Mouse (Mus musculus) embryonic facial prominence, embryonic 11.5 days (tissue): Measurements from ENCODE around the gene Zfp37. TPM values are rescaled to one million over a fixed set of nuclear protein-coding genes. Genes with fewer than 3 reads are reported as not detected.
"Not testable (repeated sequence)": the region's sequence is repeated elsewhere in the genome, so short reads cannot be mapped to it uniquely, and the experiment has no call there.

Source experiments
- ATAC-seq: fragments of 200-750 bp; cut with Nextera tagmentation; replicated peaks from 2 replicates; pipeline ENCODE4 v1.8.0; 2017; ENCODE audit warnings: low read depth; ENCODE audit not compliant: insufficient number of reproducible peaks, low FRiP score, low TSS enrichment
- DNase-seq: peaks from one replicate; pipeline ENCODE4 v3.0.0-alpha.2; 2015; ENCODE audit warnings: low spot score
- H3K27ac ChIP-seq: fragments of 300-500 bp; sonication (generic); replicated peaks from 2 replicates; pipeline ENCODE4 v1.5.1; 2014; ENCODE audit warnings: mild to moderate bottlenecking, low read depth, low read length, control low read depth
- H3K27me3 ChIP-seq: fragments of 300-500 bp; sonication (generic); 2 replicates; pipeline ENCODE4 v1.6.1; 2014; ENCODE audit warnings: mild to moderate bottlenecking, low read length, moderate library complexity, mixed read lengths; ENCODE audit not compliant: control insufficient read depth, insufficient read depth
- H3K36me3 ChIP-seq: fragments of 300-500 bp; sonication (generic); replicated peaks from 2 replicates; pipeline ENCODE4 v1.6.1; 2014; ENCODE audit warnings: low read depth, mild to moderate bottlenecking, low read length, moderate library complexity, mixed read lengths; ENCODE audit not compliant: control insufficient read depth, insufficient read depth
- H3K4me1 ChIP-seq: fragments of 300-500 bp; sonication (generic); 2 replicates; pipeline ENCODE4 v1.6.1; 2014; ENCODE audit warnings: low read length, mixed read lengths; ENCODE audit not compliant: control insufficient read depth, insufficient read depth
- H3K4me2 ChIP-seq: fragments of 300-500 bp; sonication (generic); 2 replicates; pipeline ENCODE4 v1.6.1; 2014; ENCODE audit warnings: low read depth, mild to moderate bottlenecking, control low read depth, low read length, moderate library complexity
- H3K4me3 ChIP-seq: fragments of 300-500 bp; sonication (generic); 2 replicates; pipeline ENCODE4 v1.5.1; 2014; ENCODE audit warnings: low read depth, low read length, control low read depth
- H3K9ac ChIP-seq: fragments of 300-500 bp; sonication (generic); replicated peaks from 2 replicates; pipeline ENCODE4 v1.6.1; 2014; ENCODE audit warnings: mild to moderate bottlenecking, control low read depth, low read length
- H3K9me3 ChIP-seq: fragments of 300-500 bp; sonication (generic); replicated peaks from 2 replicates; pipeline ENCODE4 v1.6.1; 2016; ENCODE audit warnings: mild to moderate bottlenecking, low read length, inconsistent platforms, mixed read lengths; ENCODE audit not compliant: control insufficient read depth
- WGBS: fragments of 180-500 bp; shearing (Covaris S2); extraction: QIAGEN DNeasy Blood & Tissue Kit; methylation state at CpG from one replicate; pipeline ENCODE4 v1.1.7; 2014; 5-methylcytosine and 5-hydroxymethylcytosine counted together
- polyA plus RNA-seq: library from polyadenylated mRNA; unstranded; fragments of >200 nt; fragmentation: Nextera tagmentation; extraction: Ambion mirVana; gene quantifications from 2 replicates; pipeline ENCODE4 v1.2.1, GENCODE M21; 2014

Zfp37 gene
- polyA plus RNA-seq, 1 experiment from 2014 or later: 28.3 TPM

GRCm38 (mm10) chr4:62207851-62208695 is 22.8 kb downstream of the Zfp37 start:
- WGBS: under 1% methylated on average over 45 of the region's 45 CpGs
- Histone ChIP-seq H3K36me3 (peaks cover 3% of the 10 kb centered on the region), H3K9me3 (no peaks in the 10 kb centered on the region), H3K9ac (peak overlapping the region; percentile 86), H3K27ac (peak overlapping the region; percentile 68), H3K27me3 (no peaks in the 10 kb centered on the region), H3K4me1 (no peaks in the 10 kb centered on the region), H3K4me3 (peak overlapping the region; percentile 62), H3K4me2 (peak overlapping the region; percentile 50)
- peak; percentile 99 for ATAC-seq
- DNase-seq: peak; percentile 88

- Histone ChIP-seq H3K9ac (no peak overlapping the region), H3K4me3 (no peak overlapping the region), H3K27me3 (no peaks in the 10 kb centered on the region), H3K4me1 (no peaks in the 10 kb centered on the region), H3K27ac (no peak overlapping the region), H3K4me2 (no peak overlapping the region), H3K9me3 (0 out of 2 replicates have a peak, but pooled peaks cover 2% of the 10 kb centered on the region), H3K36me3 (peaks cover 20% of the 10 kb centered on the region)
- WGBS: 94% methylated on average over 7 of the region's 7 CpGs
- ATAC-seq: no peak
- DNase-seq: no peak
Measured at GRCm38 (mm10) chr4:62199923-62200529, 30.8 kb downstream of the Zfp37 start.

GRCm38 (mm10) chr4:62188778-62189177 is 42.1 kb downstream of the Zfp37 start:
- no peak for ATAC-seq
- Histone ChIP-seq H3K9ac (no peak overlapping the region), H3K27ac (no peak overlapping the region), H3K9me3 (peaks cover 13% of the 10 kb centered on the region), H3K4me1 (no peaks in the 10 kb centered on the region), H3K27me3 (no peaks in the 10 kb centered on the region), H3K36me3 (peaks cover 37% of the 10 kb centered on the region), H3K4me3 (no peak overlapping the region), H3K4me2 (no peak overlapping the region)
- DNase-seq: no peak

GRCm38 (mm10) chr4:62177282-62177681 is 53.6 kb downstream of the Zfp37 start:
- ATAC-seq (no peak), DNase-seq (peak; percentile 22)
- Histone ChIP-seq H3K4me1 (no peaks in the 10 kb centered on the region), H3K36me3 (no peaks in the 10 kb centered on the region), H3K9me3 (no peaks in the 10 kb centered on the region), H3K27me3 (no peaks in the 10 kb centered on the region), H3K27ac (no peak overlapping the region), H3K4me3 (no peak overlapping the region), H3K4me2 (no peak overlapping the region), H3K9ac (no peak overlapping the region)
- WGBS: 35% methylated on average over 5 of the region's 5 CpGs

- no peaks in the 10 kb centered on the region for H3K27me3 ChIP-seq
- H3K4me2 ChIP-seq: no peak overlapping the region
- DNase-seq: no peak
- no peak for ATAC-seq
- H3K4me1 ChIP-seq: no peaks in the 10 kb centered on the region
- 89% methylated on average over 4 of the region's 4 CpGs for WGBS
- H3K4me3 ChIP-seq: no peak overlapping the region
- H3K36me3 ChIP-seq: no peaks in the 10 kb centered on the region
- no peak overlapping the region for H3K9ac ChIP-seq
- no peak overlapping the region for H3K27ac ChIP-seq
- no peaks in the 10 kb centered on the region for H3K9me3 ChIP-seq
Measured at GRCm38 (mm10) chr4:62174471-62174870, 56.4 kb downstream of the Zfp37 start.

GRCm38 (mm10) chr4:62167636-62168035 is 63.2 kb downstream of the Zfp37 start:
- not testable (repeated sequence) for H3K27ac ChIP-seq, H3K9ac ChIP-seq, H3K4me1 ChIP-seq, DNase-seq, ATAC-seq, H3K4me2 ChIP-seq, H3K4me3 ChIP-seq, H3K27me3 ChIP-seq, H3K36me3 ChIP-seq, H3K9me3 ChIP-seq
- WGBS: 90% methylated on average over 13 of the region's 13 CpGs

GRCm38 (mm10) chr4:62158401-62158800 is 72.4 kb downstream of the Zfp37 start:
- Histone ChIP-seq H3K27ac (no peak overlapping the region), H3K4me1 (no peaks in the 10 kb centered on the region), H3K9me3 (no peaks in the 10 kb centered on the region), H3K36me3 (no peaks in the 10 kb centered on the region), H3K4me2 (no peak overlapping the region), H3K4me3 (no peak overlapping the region), H3K9ac (no peak overlapping the region), H3K27me3 (no peaks in the 10 kb centered on the region)
- DNase-seq (no peak), ATAC-seq (no peak)
- WGBS: 71% methylated on average over 1 of the region's 1 CpGs

GRCm38 (mm10) chr4:62150811-62151210 is 80.0 kb downstream of the Zfp37 start, which contains the start of gene Mup21:
Gene Mup21 (minus strand): TSS chr4:62150863.
- Histone ChIP-seq H3K9ac (no peak within 1 kb of the TSS), H3K27me3 (no peaks in the 10 kb centered on the region), H3K4me3 (no peak within 1 kb of the TSS), H3K9me3 (no peaks in the 10 kb centered on the region), H3K4me2 (no peak within 1 kb of the TSS), H3K36me3 (no peaks in the 10 kb centered on the region), H3K27ac (no peak within 1 kb of the TSS), H3K4me1 (no peaks in the 10 kb centered on the region)
- no peak for ATAC-seq
- 83% methylated on average over 2 of the region's 2 CpGs for WGBS
- DNase-seq: no peak
